Mouse (Mus musculus): ENCODE data around the gene Umad1. TPM values are rescaled to one million over a fixed set of nuclear protein-coding genes. Genes with fewer than 3 reads are reported as not detected.

Gene Umad1
- total RNA-seq (2015) (13.4 and 23.6 TPM in 2 replicates), total RNA-seq (2017) (8.0 and 11.1 TPM in 2 replicates)

GRCm38 (mm10) chr6:8259004-8259666, at the start of gene Umad1, which contains the start of the genes Rpa3 and Gm45062:
Gene Umad1, plus strand, starts transcription at chr6:8259288.
Gene Rpa3, minus strand, starts transcription at chr6:8259173.
Gene Gm45062, plus strand, starts transcription at chr6:8259450.
- peak; percentile 97 for ATAC-seq (replicated peaks; ENCODE audit: poor library complexity)

DNA sequence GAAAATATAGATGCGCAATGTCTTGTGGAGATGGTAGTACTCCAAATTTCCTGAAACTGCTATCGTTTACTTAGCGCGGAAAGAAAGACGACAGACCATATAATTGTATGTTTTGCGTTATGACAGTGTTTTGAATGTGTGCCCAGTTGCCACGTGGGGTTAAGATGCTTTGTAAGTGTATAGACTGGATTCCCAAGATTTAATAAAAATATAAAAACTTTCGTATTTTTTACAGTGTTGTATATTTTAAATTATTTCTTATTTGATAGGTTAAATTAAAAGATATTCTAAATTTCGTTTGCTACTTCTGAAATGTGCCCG, 49.3 kb upstream of the Umad1 start:
- no peak; the same call in 1 of the 2 replicates for ATAC-seq (replicated peaks; ENCODE audit: poor library complexity)

DNA sequence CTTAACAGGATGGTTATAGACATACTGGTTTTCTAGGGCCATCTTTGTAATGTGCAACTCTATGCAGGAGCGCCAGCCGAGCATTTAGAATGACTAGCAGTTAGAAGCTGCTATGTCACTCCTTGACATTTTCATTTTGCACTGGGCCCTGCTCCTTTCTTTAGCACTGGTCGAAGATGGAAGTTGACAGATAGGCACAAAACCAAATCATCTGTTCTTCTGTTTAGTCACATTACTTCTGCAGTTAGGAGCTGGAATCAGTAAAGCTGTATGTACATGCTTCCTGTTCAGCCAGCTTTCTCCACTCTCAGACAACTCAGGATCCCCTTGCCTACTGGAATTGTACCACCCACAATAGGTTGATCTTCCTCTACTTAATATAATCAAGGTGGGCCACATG, 48.4 kb upstream of the Umad1 start:
- ATAC-seq (replicated peaks; ENCODE audit: poor library complexity) = peak; percentile 13; the same call in 1 of the 2 replicates

DNA sequence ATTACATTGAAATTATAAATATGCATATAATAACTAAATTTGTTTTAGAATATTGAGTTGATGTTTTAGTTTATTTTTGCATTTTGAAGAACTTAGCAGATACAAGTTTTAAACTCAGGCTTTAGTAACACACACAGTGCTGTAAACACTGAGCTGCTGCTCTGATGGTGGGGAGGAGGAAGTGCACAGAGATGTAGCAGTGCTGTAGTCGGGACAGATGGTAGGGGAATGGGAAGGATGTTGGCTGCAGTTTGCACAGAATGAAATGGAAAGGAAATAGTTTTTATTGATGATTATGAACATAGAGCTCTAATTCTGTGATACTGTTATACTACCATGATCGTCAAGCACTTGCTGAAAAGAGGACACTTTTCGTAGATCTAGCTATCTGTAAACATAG, 32.1 kb upstream of the Umad1 start:
- no peak for ATAC-seq (replicated peaks; ENCODE audit: poor library complexity)

- no peak for ATAC-seq (replicated peaks; ENCODE audit: poor library complexity)
These were observed 30.5 kb upstream of the Umad1 start for GRCm38 (mm10) chr6:8228596-8228995.

DNA sequence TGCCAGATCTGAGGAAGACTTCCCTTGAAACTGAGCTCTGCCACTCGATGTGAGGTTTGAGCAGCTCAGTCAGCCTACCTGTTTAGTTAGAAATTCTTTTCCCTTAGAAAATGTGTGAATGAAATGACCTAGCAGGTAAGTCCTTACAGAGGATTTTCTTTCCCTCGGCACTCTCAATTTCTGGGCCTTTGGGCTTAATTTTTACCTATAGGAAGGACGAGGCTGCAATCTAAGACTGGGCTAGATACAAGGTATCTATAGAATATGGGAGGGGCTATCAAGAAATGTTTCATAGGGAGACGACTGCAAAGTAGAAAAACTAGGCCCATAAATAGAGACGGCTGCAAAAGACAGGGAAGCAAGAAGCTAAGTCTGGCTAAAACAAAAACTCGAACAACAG, 772 bp upstream of the Umad1 start:
- ATAC-seq (replicated peaks; ENCODE audit: poor library complexity) = no peak

- ATAC-seq (replicated peaks; ENCODE audit: poor library complexity) = no peak; the same call in 1 of the 2 replicates
These were observed 568 bp downstream of the Umad1 start for GRCm38 (mm10) chr6:8259667-8260044.

GRCm38 (mm10) chr6:8271047-8271446, 12.0 kb downstream of the Umad1 start:
- ATAC-seq (replicated peaks; ENCODE audit: poor library complexity) = no peak

DNA sequence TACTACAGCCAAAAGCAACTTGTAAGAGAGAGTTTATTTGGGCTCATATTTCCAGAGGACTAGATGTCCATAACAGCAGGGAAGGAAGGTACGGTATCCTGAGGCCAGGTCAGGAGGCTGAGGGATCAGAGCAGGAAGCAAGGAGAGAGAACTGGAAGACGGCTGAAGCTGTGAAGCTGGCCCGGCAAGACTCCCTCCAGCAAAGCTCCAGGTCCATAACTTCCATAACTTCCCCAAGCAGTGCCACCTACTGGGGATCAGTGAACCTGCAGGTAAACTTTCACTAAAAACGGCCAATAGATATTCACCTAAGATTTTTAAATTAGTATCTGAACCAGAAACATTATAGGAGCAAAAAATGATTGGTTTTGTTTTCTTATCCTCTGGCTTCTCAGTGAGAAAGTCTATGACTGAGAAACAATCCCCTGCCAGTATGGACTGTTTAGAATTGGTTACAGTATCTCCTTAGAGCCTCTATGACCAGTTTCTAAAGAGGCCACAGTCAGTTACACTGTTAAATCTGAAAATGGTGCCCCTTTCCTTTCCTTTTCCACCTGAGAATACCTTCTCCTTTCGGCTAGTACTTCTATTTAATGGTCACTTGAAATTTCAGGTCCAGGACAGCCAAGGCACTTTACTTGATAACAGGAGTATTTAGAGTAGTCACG, 15.4 kb downstream of the Umad1 start:
- peak; percentile 93 for ATAC-seq (replicated peaks; ENCODE audit: poor library complexity)

- peak; percentile 75 for ATAC-seq (replicated peaks; ENCODE audit: poor library complexity)
These were observed 16.0 kb downstream of the Umad1 start for GRCm38 (mm10) chr6:8275098-8275497.

DNA sequence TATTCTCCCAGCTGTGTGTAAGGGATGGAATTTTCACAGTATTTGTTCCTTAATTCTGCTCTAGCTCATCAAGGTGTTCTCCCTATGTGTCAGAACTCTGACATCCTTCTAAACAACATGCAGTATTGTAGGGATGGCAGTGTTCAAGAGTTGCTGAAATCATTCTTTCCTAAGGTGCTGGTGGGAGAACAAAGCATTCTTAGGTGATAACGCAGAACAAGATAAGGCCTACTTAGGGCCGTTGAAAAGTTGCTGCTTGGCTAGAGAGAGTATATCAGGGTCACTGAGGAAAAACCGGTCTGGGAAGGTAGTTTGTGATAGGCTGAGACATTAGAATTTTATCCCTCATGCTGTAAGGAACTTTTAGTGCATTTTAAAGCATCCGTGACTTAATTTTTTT, 17.3 kb downstream of the Umad1 start:
- no peak for ATAC-seq (replicated peaks; ENCODE audit: poor library complexity)

- ATAC-seq (replicated peaks; ENCODE audit: poor library complexity) = peak; percentile 62
These were observed 19.4 kb downstream of the Umad1 start for GRCm38 (mm10) chr6:8278426-8279002.

DNA sequence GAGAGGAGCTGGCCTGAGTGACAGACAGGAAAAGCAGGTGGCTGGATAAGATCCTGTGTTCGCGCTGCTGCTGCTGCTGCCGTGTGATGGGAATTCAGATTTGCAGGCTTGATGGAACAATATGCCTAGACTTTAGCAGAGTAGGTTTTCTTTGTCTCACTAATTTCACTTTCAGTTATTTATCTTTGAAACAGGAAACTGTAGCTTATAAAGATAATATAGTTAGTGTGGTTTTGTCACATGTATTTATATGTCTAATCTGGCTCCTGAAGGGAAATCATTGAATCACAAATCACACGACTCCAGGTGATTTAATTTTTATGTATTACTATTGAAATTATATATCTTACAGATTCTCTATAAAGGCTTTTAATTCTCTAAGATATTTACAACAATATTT, 24.2 kb downstream of the Umad1 start:
- no peak for ATAC-seq (replicated peaks; ENCODE audit: poor library complexity)

DNA sequence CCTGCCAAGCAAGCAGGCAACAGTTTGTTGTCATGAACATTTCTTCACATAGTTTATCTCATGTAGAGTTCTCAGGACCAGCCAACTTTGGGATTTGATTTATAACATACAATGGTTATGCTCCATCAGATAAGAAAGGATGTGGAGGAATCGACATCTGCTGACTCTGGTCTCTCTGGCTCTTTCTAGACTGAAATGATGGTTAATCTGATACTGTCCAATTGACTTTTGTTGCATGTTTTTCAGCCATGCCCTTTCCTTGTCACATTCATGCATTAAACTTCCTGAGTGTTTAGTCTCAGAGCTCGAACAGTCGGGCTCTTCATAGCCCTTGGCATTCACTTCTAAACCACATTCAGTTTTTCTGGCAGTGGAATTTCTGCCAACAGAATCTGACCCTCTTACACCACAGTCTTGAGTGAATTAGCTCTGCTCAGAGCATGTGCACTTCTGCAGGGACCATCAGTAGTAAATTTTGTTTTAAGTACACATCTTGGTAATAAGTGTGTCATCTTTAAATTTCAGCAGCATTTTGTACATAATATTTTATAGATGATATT, 26.4 kb downstream of the Umad1 start:
- no peak for ATAC-seq (replicated peaks; ENCODE audit: poor library complexity)

DNA sequence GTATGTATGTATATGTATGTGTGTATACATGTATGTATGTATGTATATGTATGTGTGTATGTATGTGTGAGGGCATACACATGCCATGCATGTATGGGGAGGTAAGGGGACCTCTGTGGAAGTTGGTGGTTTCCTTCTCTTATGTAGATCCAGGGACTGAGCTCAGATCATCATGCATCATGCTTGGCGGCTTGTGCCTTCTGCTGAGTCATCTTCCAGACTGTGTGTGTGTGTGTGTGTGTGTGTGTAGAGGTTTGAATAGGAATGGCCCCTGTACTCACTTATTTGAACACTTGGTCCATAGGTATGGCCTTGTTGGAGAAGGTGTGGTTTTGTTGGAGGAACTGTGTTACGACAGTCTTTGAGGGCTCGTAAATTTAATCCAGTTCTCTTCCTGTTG, 27.1 kb downstream of the Umad1 start:
- ATAC-seq (replicated peaks; ENCODE audit: poor library complexity) = peak; percentile 31; the same call in 1 of the 2 replicates

- peak; percentile 23; the same call in 1 of the 2 replicates for ATAC-seq (replicated peaks; ENCODE audit: poor library complexity)
These were observed 29.9 kb downstream of the Umad1 start for GRCm38 (mm10) chr6:8288755-8289580.

DNA sequence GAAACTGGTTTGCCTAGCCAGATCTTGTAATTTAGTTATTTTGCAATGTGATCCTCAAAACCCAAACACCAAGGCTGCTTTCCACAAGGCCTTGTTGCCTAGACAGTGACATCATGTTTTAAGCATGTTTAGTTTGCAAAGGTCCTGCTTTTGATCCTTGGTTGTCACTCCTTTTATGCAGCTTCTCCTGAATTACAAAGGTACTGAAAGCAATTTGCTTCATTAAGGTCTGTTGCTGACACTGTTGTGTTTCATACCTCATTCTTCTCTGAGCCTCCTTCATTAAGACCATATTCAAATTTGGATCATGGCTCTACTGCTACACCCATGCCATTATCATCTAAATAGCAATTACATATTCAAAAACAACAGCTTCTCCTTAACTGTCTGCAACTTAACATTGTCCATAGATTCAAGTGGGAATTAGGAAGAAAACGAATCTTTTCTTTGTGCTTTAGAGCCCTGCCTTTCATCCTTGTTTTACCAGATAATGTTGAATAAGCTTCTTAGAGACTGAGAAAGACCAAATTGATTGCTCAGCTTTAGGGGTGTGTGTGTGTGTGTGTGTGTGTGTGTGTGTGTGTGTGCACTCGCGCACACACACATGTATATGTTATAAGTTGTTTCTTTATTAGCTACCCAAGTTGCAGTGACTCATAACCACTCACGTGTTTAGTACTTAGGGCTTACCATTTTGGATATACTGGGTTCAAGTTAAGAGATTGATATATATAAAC, 35.1 kb downstream of the Umad1 start:
- ATAC-seq (replicated peaks; ENCODE audit: poor library complexity) = no peak

DNA sequence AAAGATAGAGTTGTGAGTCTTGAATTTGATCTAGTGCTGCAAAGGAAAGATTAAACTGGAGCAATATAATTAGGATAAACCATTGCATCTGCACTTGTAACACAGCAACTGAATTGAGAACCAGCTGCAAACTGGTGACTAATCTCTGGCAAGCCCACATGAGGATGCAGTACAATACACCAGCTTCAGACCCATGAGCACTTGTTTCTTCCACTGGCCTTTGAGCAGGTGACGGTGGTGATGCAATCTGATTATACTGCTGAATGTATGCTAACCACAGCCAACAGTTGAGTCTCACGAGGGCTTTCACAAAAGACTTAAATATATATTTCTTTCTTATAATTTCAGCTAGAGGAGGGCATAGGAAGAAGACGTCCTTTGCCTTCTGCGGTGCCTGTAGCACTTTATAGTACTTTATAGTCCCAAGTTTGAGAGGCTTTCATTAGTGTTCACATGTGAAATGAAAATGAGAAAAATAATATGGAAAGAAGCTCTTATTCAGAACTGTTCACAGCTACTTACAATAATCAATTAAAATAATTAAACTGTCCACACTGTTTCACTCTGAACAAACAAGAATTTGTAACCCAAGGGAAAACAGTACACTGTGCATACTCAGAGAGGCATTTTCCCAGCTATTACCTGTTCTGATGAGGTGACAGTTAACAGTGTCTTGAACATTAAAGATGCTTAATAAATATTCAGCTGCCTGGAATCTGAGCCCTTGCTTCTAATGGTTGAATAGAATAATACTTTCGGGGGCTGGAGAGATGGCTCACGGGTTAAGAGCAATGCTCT, 40.2 kb downstream of the Umad1 start:
- ATAC-seq (replicated peaks; ENCODE audit: poor library complexity) = peak; percentile 61
